Mouse (Mus musculus) hindbrain, embryonic 16.5 days (tissue): ENCODE data around the gene Stam2. TPM values are rescaled to one million over a fixed set of nuclear protein-coding genes. Genes with fewer than 3 reads are reported as not detected.
A peak's percentile ranks its signal among the peaks of the same experiment; 100 is the strongest.

Experiments
- ATAC-seq: fragments of 200-750 bp; cut with Nextera tagmentation; 2 replicates; pipeline ENCODE4 v1.8.0; 2017; ENCODE audit warnings: moderate TSS enrichment, moderate library complexity
- H3K27ac ChIP-seq: fragments of 300-500 bp; sonication (generic); 2 replicates; pipeline ENCODE4 v1.5.1; 2014; ENCODE audit warnings: low read depth, mild to moderate bottlenecking, control low read depth, low read length, moderate library complexity
- H3K27me3 ChIP-seq: fragments of 300-500 bp; sonication (generic); replicated peaks from 2 replicates; pipeline ENCODE4 v1.6.1; 2014; ENCODE audit warnings: low read length; ENCODE audit not compliant: control insufficient read depth, insufficient read depth
- H3K36me3 ChIP-seq: fragments of 300-500 bp; sonication (generic); 2 replicates; pipeline ENCODE4 v1.6.1; 2014; ENCODE audit warnings: mild to moderate bottlenecking, low read length, moderate library complexity, mixed read lengths; ENCODE audit not compliant: control insufficient read depth, insufficient read depth
- H3K4me1 ChIP-seq: fragments of 300-500 bp; sonication (generic); 2 replicates; pipeline ENCODE4 v1.6.1; 2014; ENCODE audit warnings: low read depth, low read length; ENCODE audit not compliant: control insufficient read depth, insufficient read depth
- H3K4me2 ChIP-seq: fragments of 300-500 bp; sonication (generic); 2 replicates; pipeline ENCODE4 v1.6.1; 2014; ENCODE audit warnings: mild to moderate bottlenecking, low read length, control low read depth, moderate library complexity
- H3K4me3 ChIP-seq: fragments of 300-500 bp; sonication (generic); 2 replicates; pipeline ENCODE4 v1.5.1; 2014; ENCODE audit warnings: mild to moderate bottlenecking, low read length, control low read depth, moderate library complexity
- H3K9ac ChIP-seq: fragments of 300-500 bp; sonication (generic); 2 replicates; pipeline ENCODE4 v1.6.1; 2014; ENCODE audit warnings: low read depth, mild to moderate bottlenecking, control low read depth, low read length, moderate library complexity
- H3K9me3 ChIP-seq: fragments of 300-500 bp; sonication (generic); 2 replicates; pipeline ENCODE4 v1.6.1; 2014; ENCODE audit warnings: mild to moderate bottlenecking, low read length, moderate library complexity; ENCODE audit not compliant: control insufficient read depth
- WGBS: fragments of 180-500 bp; shearing (Covaris S2); extraction: QIAGEN DNeasy Blood & Tissue Kit; methylation state at CpG from one replicate; pipeline ENCODE4 v1.1.7; 2014; 5-methylcytosine and 5-hydroxymethylcytosine counted together
- polyA plus RNA-seq: library from polyadenylated mRNA; unstranded; fragments of >200 nt; fragmentation: Nextera tagmentation; extraction: Ambion mirVana; gene quantifications from 2 replicates; pipeline ENCODE4 v1.2.1, GENCODE M21; 2015

Stam2 gene
- polyA plus RNA-seq, 1 experiment from 2014 or later = 35.8 TPM

DNA sequence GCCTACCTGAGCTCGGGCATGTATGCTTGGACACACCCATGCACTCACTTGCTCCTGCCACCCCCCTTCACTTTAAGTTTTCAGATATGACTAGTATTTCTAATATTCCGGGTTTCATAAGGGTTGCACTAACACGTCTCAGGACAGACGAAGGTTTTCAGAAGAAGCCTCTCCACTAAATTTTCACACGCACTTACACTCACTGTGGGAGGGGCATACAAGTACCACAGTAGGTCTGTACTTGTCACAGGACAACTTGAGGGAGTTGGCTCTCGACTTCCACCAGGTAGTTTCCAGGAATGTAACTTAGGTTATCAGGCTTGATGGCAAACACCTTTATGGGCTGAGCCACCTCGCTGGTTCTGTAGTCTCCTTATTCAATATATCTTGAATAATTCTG is 8.4 kb downstream of the Stam2 start:
- no peak for ATAC-seq

GRCm38 (mm10) chr2:52732611-52733010 is 9.5 kb downstream of the Stam2 start:
- H3K27me3 ChIP-seq = no peaks in the 10 kb centered on the region
- WGBS = 91% methylated on average over 7 of the region's 7 CpGs
- ATAC-seq = no peak

More for the DNA sequence above, 8.4 kb downstream of the Stam2 start:
- Histone ChIP-seq H3K4me2 (no peak overlapping the region), H3K36me3 (no peaks in the 10 kb centered on the region), H3K9me3 (no peaks in the 10 kb centered on the region), H3K9ac (no peak overlapping the region), H3K27ac (no peak overlapping the region), H3K4me3 (no peak overlapping the region), H3K27me3 (no peaks in the 10 kb centered on the region), H3K4me1 (no peaks in the 10 kb centered on the region)
- 93% methylated on average over 7 of the region's 7 CpGs for WGBS

GRCm38 (mm10) chr2:52732001-52732400 is 10.1 kb downstream of the Stam2 start:
- Histone ChIP-seq H3K36me3 (no peaks in the 10 kb centered on the region), H3K9ac (no peak overlapping the region), H3K27ac (no peak overlapping the region), H3K4me2 (no peak overlapping the region), H3K9me3 (no peaks in the 10 kb centered on the region), H3K4me1 (no peaks in the 10 kb centered on the region), H3K4me3 (no peak overlapping the region), H3K27me3 (no peaks in the 10 kb centered on the region)
- ATAC-seq = no peak
- WGBS = 74% methylated on average over 5 of the region's 5 CpGs

More at GRCm38 (mm10) chr2:52732611-52733010, 9.5 kb downstream of the Stam2 start:
- Histone ChIP-seq H3K9ac (no peak overlapping the region), H3K4me2 (no peak overlapping the region), H3K27ac (no peak overlapping the region), H3K36me3 (no peaks in the 10 kb centered on the region), H3K4me1 (no peaks in the 10 kb centered on the region), H3K4me3 (no peak overlapping the region), H3K9me3 (no peaks in the 10 kb centered on the region)

DNA sequence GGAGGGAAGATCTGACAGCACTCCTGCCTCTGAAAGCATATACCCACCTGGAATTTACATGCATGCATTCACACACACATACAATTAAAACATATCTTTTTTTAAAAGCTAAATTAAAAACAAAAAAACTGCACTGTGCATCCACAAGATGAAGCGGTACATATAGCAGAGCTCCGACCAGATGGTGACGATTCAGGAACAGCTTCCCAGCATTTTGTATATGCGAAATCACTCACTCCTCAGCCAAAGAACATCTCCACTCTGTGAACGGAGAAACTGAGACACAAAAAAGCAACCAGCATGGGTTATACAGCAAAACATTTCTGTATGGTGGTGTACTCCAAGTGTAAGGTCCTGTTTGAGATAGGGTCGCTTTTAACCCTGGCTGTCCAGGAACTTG is 11.2 kb downstream of the Stam2 start:
- no peak for ATAC-seq
- 91% methylated on average over 6 of the region's 6 CpGs for WGBS
- no peaks in the 10 kb centered on the region for H3K36me3 ChIP-seq
- no peak overlapping the region for H3K4me2 ChIP-seq
- H3K9ac ChIP-seq = no peak overlapping the region
- H3K9me3 ChIP-seq = no peaks in the 10 kb centered on the region
- no peak overlapping the region for H3K27ac ChIP-seq
- H3K4me1 ChIP-seq = no peaks in the 10 kb centered on the region
- H3K27me3 ChIP-seq = no peaks in the 10 kb centered on the region
- no peak overlapping the region for H3K4me3 ChIP-seq

DNA sequence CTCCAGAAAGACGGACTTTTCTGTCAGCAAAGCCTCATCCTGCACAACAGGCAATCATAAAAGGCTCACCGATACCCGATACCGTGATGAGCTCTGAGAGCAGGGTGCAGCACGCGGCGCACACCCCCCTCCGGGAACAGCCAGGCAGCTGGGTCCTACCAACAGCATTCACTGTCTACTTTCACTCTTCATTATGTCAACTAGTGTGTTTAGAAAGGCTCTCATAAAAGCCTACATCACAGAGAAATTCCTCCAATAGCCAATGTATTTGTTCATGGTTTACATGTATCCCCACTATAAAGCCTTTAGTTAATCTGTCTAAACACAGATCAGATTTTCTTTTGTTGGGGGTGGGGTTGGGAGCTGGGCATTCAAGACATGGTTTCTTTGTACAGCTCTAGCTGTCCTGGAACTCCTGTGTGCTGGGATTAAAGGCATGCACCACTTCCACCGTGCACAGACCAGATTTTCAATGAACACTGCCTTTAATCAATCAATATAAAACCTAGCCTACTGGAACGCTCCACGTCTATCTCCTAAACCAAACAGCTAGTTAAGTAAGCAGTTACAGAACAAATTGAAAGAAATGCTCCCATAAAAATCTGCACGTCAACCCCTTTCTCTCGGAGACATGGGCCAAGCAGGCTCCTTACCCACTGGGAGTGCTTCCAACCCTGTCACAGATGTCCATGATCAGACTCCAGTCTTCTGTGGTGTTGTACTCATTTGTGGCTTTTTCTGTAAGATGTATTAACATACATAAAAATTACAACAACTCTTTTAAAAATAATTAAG is 21.7 kb downstream of the Stam2 start:
- Histone ChIP-seq H3K9me3 (no peaks in the 10 kb centered on the region), H3K4me2 (0 out of 2 replicates have a peak overlapping the region, but pooled peaks have one; percentile 14), H3K27ac (no peak overlapping the region), H3K36me3 (no peaks in the 10 kb centered on the region), H3K4me3 (no peak overlapping the region), H3K4me1 (no peaks in the 10 kb centered on the region; the same call in 1 of the 2 replicates), H3K27me3 (no peaks in the 10 kb centered on the region), H3K9ac (no peak overlapping the region)
- WGBS = 48% methylated on average over 13 of the region's 13 CpGs
- ATAC-seq = no peak

GRCm38 (mm10) chr2:52717076-52717475 is 25.0 kb downstream of the Stam2 start:
- Histone ChIP-seq H3K27ac (no peak overlapping the region), H3K4me2 (no peak overlapping the region), H3K9me3 (no peaks in the 10 kb centered on the region), H3K4me3 (no peak overlapping the region), H3K9ac (no peak overlapping the region), H3K36me3 (0 out of 2 replicates have a peak, but pooled peaks cover 4% of the 10 kb centered on the region), H3K4me1 (no peaks in the 10 kb centered on the region; the same call in 1 of the 2 replicates), H3K27me3 (no peaks in the 10 kb centered on the region)
- 93% methylated on average over 5 of the region's 5 CpGs for WGBS
- no peak for ATAC-seq

DNA sequence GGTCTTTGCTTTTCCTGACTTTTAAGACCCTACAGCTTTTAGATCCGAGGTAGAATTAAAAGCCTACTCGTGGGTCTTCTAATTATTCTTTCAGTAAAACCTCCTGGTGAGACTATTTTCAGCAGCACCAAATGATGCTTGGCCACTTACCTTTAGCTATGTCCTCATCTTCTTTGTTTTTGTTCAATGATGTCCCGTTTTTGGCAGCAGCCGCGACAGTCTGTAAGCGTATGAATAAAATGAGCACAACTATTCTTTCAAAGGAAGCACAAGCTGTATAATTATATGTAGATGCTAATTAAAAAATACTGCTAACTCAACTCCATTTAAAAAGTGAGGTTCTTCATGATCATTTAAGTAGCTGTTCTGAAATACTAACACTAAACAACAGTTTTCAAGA is 26.5 kb downstream of the Stam2 start:
- Histone ChIP-seq H3K27ac (no peak overlapping the region), H3K9ac (no peak overlapping the region), H3K4me1 (no peaks in the 10 kb centered on the region; the same call in 1 of the 2 replicates), H3K27me3 (no peaks in the 10 kb centered on the region), H3K9me3 (no peaks in the 10 kb centered on the region), H3K4me3 (no peak overlapping the region), H3K4me2 (no peak overlapping the region), H3K36me3 (0 out of 2 replicates have a peak, but pooled peaks cover 4% of the 10 kb centered on the region)
- WGBS = 84% methylated on average over 6 of the region's 6 CpGs
- ATAC-seq = no peak

GRCm38 (mm10) chr2:52714111-52714510 is 28.0 kb downstream of the Stam2 start:
- 96% methylated on average over 4 of the region's 4 CpGs for WGBS
- Histone ChIP-seq H3K27me3 (no peaks in the 10 kb centered on the region), H3K36me3 (0 out of 2 replicates have a peak, but pooled peaks cover 4% of the 10 kb centered on the region), H3K4me1 (no peaks in the 10 kb centered on the region), H3K9me3 (no peaks in the 10 kb centered on the region), H3K9ac (no peak overlapping the region), H3K4me2 (no peak overlapping the region), H3K4me3 (no peak overlapping the region), H3K27ac (no peak overlapping the region)
- ATAC-seq = no peak

DNA sequence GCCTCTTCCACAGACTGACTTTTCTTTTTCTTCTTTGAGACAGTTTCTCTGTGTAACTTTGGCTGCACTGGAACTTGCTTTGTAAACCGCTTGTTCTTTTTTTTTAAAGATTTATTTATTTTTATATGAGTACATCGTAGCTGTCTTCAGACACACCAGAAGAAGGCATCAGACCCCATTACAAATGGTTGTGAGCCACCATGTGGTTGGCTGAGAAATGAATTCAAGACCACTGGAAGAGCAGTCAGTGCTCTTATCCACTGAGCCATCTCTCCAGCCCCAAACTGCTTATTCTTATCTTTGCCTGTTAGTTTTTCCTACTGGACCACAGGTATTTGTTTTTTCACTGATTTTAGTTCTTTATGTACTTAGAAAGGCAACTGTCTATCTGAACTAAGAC is 31.3 kb downstream of the Stam2 start:
- Histone ChIP-seq H3K27me3 (no peaks in the 10 kb centered on the region), H3K27ac (no peak overlapping the region), H3K4me3 (no peak overlapping the region), H3K9me3 (no peaks in the 10 kb centered on the region), H3K36me3 (peaks cover 4% of the 10 kb centered on the region; the same call in 1 of the 2 replicates), H3K4me2 (no peak overlapping the region), H3K4me1 (no peaks in the 10 kb centered on the region), H3K9ac (no peak overlapping the region)
- no peak for ATAC-seq
- 90% methylated on average over 2 of the region's 2 CpGs for WGBS
